Mouse (Mus musculus): ENCODE results near the gene Lypla2. TPM values are rescaled to one million over a fixed set of nuclear protein-coding genes. Genes with fewer than 3 reads are reported as not detected.

The Lypla2 gene
- total RNA-seq, 2 experiments from 2014 or later, result 64.7 to 65.4 TPM

GRCm38 (mm10) chr4:135922190-135922589 lies 50.2 kb downstream of the Lypla2 start:
- no peak for DNase-seq (ENCODE audit: low spot score in 2 of 2)

GRCm38 (mm10) chr4:135921257-135922120 lies 50.9 kb downstream of the Lypla2 start:
- DNase-seq (ENCODE audit: low spot score in 2 of 2), result no peak

DNA sequence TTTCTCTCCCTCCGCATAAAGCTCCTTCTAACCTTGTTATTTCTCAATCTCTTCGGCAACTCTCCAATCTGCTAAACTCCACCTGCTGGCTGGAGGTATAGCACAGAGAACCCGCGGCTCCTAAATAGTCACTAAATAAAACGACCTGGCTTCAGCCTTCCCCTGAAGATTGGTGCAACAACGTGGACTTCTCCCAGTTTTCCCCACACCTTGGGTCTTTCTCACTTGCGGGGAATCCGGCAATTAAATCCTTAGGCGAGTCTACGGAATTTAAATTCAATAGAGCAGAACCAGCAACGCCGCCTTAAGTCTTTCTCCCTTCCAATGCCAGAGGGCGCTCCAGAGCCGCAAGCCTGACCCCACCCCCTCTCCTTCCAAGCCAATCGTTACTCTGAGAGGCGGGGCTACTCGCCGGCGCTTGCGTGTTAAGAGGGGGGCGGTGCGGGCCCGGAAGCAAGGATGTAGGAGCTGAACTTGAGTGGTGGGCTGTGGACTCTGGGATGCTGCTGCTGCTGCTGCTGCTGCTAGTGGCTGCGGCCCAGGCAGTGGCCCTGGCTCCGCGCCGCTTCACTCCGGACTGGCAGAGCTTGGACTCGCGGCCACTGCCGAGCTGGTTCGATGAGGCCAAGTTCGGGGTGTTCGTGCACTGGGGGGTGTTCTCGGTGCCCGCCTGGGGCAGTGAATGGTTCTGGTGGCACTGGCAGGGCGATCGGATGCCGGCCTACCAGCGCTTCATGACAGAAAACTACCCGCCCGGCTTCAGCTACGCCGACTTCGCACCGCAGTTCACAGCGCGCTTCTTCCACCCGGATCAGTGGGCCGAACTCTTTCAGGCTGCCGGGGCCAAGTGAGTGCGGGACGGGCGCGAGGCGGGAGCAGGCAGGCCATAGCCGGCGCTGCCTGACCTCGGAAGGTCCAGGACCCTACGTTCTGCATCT lies 51.9 kb downstream of the Lypla2 start, which contains the start of gene Fuca1:
Fuca1 (plus strand) TSS at position 432 of the 938 bp plus-strand sequence.
- DNase-seq (ENCODE audit: low spot score in 2 of 2), result peak; percentile 87 to 93

- DNase-seq (ENCODE audit: low spot score in 2 of 2), result no peak
Observed at GRCm38 (mm10) chr4:135919280-135919639, 53.2 kb downstream of the Lypla2 start.

- no peak for DNase-seq (ENCODE audit: low spot score in 2 of 2)
Observed at GRCm38 (mm10) chr4:135918635-135919279, 53.7 kb downstream of the Lypla2 start.

Other genes starting within 250 kb of the Lypla2 start
- gene Il22ra1, start 244.5 kb downstream of the Lypla2 start, total RNA-seq (2021), result 1 to 10 TPM; 3.7 to 3.8 TPM
- 1 to 10 TPM; 3.5 to 9.2 TPM for gene Myom3, start 212.9 kb downstream of the Lypla2 start, total RNA-seq (2021)
- 100 to 1,000 TPM; 145 to 183 TPM for gene Srsf10, start 116.9 kb downstream of the Lypla2 start, total RNA-seq (2021)
- 100 to 1,000 TPM; 152 to 159 TPM for gene Pnrc2, start 98.8 kb downstream of the Lypla2 start, total RNA-seq (2021)
- 1 to 10 TPM; 3.8 to 4.1 TPM for gene Cnr2, start 77.2 kb downstream of the Lypla2 start, total RNA-seq (2021)
- 10 to 100 TPM; 88.2 to 99.0 TPM for gene Fuca1, start 51.9 kb downstream of the Lypla2 start, total RNA-seq (2021)
- gene Hmgcl, start 26.2 kb downstream of the Lypla2 start, total RNA-seq (2021), result 10 to 100 TPM; 48.9 to 65.6 TPM
- gene Gale, start 8.9 kb downstream of the Lypla2 start, total RNA-seq (2021), result 10 to 100 TPM; 17.7 to 24.6 TPM
- 10 to 100 TPM; 35.2 to 39.2 TPM for gene Pithd1, start 14.6 kb upstream of the Lypla2 start, total RNA-seq (2021)
- 10 to 100 TPM; 50.6 to 50.7 TPM for gene Eloa, start 49.1 kb upstream of the Lypla2 start, total RNA-seq (2021)
- gene Rpl11, start 80.8 kb upstream of the Lypla2 start, total RNA-seq (2021), result 100 to 1,000 TPM; 700 to 707 TPM
- gene Id3, start 170.9 kb upstream of the Lypla2 start, total RNA-seq (2021), result 10 to 100 TPM; 97.4 to 99.5 TPM
- gene E2f2, start 199.8 kb upstream of the Lypla2 start, total RNA-seq (2021), result 10 to 100 TPM; 15.0 to 23.0 TPM
- 1 to 10 TPM; 6.0 to 6.1 TPM for gene Asap3, start 233.7 kb upstream of the Lypla2 start, total RNA-seq (2021)

All from adrenal gland, postnatal 4 days (tissue).